Mouse (Mus musculus) heart, postnatal 0 days (tissue): ENCODE data around the gene Slc6a19. TPM values are rescaled to one million over a fixed set of nuclear protein-coding genes. Genes with fewer than 3 reads are reported as not detected.
A peak's percentile ranks its signal among the peaks of the same experiment; 100 is the strongest.

ENCODE experiments used
- ATAC-seq: fragments of 200-750 bp; cut with Nextera tagmentation; 2 replicates; pipeline ENCODE4 v1.8.0; 2017; ENCODE audit warnings: low read depth, moderate number of reproducible peaks, moderate library complexity; ENCODE audit not compliant: insufficient read depth
- DNase-seq: peaks from one replicate; pipeline ENCODE4 v3.0.0-alpha.2; 2016; ENCODE audit warnings: low spot score
- H3K27ac ChIP-seq: fragments of 300-500 bp; sonication (generic); 2 replicates; pipeline ENCODE4 v1.5.1; 2014; ENCODE audit warnings: low read depth, mild to moderate bottlenecking
- H3K27me3 ChIP-seq: fragments of 300-500 bp; sonication (generic); 2 replicates; pipeline ENCODE4 v1.6.1; 2014; ENCODE audit warnings: low read length, mixed read lengths; ENCODE audit not compliant: control insufficient read depth, insufficient read depth
- H3K36me3 ChIP-seq: fragments of 300-500 bp; sonication (generic); replicated peaks from 2 replicates; pipeline ENCODE4 v1.6.1; 2014; ENCODE audit warnings: low read length, mixed read lengths; ENCODE audit not compliant: control insufficient read depth, insufficient read depth
- H3K4me1 ChIP-seq: fragments of 300-500 bp; sonication (generic); 2 replicates; pipeline ENCODE4 v1.6.1; 2014; ENCODE audit warnings: antibody characterized with exemption; ENCODE audit not compliant: control insufficient read depth, insufficient read depth
- H3K4me2 ChIP-seq: fragments of 300-500 bp; sonication (generic); 2 replicates; pipeline ENCODE4 v1.6.1; 2014; ENCODE audit warnings: low read depth, mild to moderate bottlenecking, low read length, moderate library complexity
- H3K4me3 ChIP-seq: fragments of 300-500 bp; sonication (generic); 2 replicates; pipeline ENCODE4 v1.5.1; 2014; ENCODE audit warnings: low read depth, low read length
- H3K9ac ChIP-seq: fragments of 300-500 bp; sonication (generic); replicated peaks from 2 replicates; pipeline ENCODE4 v1.6.1; 2014; ENCODE audit warnings: low read depth, low read length, mixed read lengths
- H3K9me3 ChIP-seq: fragments of 300-500 bp; sonication (generic); replicated peaks from 2 replicates; pipeline ENCODE4 v1.6.1; 2016; ENCODE audit warnings: low read length; ENCODE audit not compliant: control insufficient read depth
- CTCF ChIP-seq: IDR thresholded peaks from 2 replicates; pipeline ENCODE4 v1.5.1; 2016; ENCODE audit warnings: antibody characterized with exemption, control low read depth, low read depth
- EP300 ChIP-seq: IDR thresholded peaks from 2 replicates; pipeline ENCODE4 v1.6.1; 2016; ENCODE audit warnings: antibody characterized with exemption, low read depth
- WGBS: fragments of 180-500 bp; shearing (Covaris S2); extraction: QIAGEN DNeasy Blood & Tissue Kit; methylation state at CpG from one replicate; pipeline ENCODE4 v1.1.7; 2014; 5-methylcytosine and 5-hydroxymethylcytosine counted together
- polyA plus RNA-seq: library from polyadenylated mRNA; unstranded; fragments of >200 nt; fragmentation: Nextera tagmentation; extraction: Ambion mirVana; gene quantifications from 2 replicates; pipeline ENCODE4 v1.2.1, GENCODE M21; 2015
- total RNA-seq: library from RNA; depleted of rRNA; stranded (reverse); fragments of >200 nt; gene quantifications from 2 replicates; pipeline ENCODE4 v1.2.3, GENCODE M21; 2014; ENCODE audit warnings: low replicate concordance; rRNA removed

The Slc6a19 gene
- total and polyA plus RNA-seq, 2 experiments from 2014 or later = not detected

- ATAC-seq = no peak
- H3K27me3 ChIP-seq = peaks cover 3% of the 10 kb centered on the region; the same call in 1 of the 2 replicates
- H3K4me2 ChIP-seq = no peak overlapping the region
- H3K27ac ChIP-seq = no peak overlapping the region
- H3K9me3 ChIP-seq = no peaks in the 10 kb centered on the region
- DNase-seq = no peak
- H3K4me3 ChIP-seq = no peak overlapping the region
- no peaks in the 10 kb centered on the region for H3K4me1 ChIP-seq
- TF ChIP-seq EP300 (no peak), CTCF (no peak)
- H3K36me3 ChIP-seq = no peaks in the 10 kb centered on the region
- 76% methylated on average over 3 of the region's 3 CpGs for WGBS
- no peak overlapping the region for H3K9ac ChIP-seq
Observed at GRCm38 (mm10) chr13:73653266-73653665, 51.4 kb downstream of the Slc6a19 start.

DNA sequence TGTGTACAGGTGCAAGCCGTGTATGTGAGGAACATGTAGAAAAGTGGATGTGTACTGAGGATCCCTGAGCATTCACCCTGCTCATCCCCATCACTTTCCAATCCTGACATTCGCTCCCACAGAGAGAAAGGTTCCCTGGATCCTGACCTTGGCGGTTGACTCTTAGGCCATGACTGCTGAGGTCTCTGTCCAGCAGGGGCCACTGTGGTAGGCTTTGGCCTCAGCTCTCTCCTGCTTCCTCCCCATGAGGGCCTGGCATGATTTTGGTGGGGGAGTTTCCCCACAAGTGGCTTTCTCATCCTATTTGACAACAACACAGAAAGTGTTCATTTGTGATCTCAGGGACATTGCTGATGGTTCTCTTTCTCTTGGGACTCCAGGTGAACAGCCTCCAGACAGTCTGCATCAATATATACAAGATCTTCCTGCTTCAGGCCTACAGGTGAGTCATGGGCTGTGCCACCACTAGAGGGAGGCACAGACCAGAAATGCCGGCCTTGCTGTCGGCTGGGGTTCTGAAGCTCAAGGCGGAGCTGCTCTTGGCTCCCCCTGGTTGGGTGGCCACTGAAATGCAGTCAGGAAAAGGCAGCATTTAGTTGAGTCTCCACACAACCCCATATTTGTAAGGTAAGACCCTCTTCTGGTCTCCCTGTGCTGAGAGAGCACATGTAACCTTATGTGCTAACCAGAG, 58.1 kb downstream of the Slc6a19 start:
- H3K27ac ChIP-seq = no peak overlapping the region
- H3K4me3 ChIP-seq = no peak overlapping the region
- ATAC-seq (peak; percentile 63; the same call in 1 of the 2 replicates), DNase-seq (peak; percentile 50)
- 44% methylated on average over 6 of the region's 6 CpGs for WGBS
- no peaks in the 10 kb centered on the region for H3K36me3 ChIP-seq
- no peaks in the 10 kb centered on the region for H3K27me3 ChIP-seq
- no peaks in the 10 kb centered on the region for H3K4me1 ChIP-seq
- TF ChIP-seq CTCF (peak; percentile 89), EP300 (no peak)
- no peaks in the 10 kb centered on the region for H3K9me3 ChIP-seq
- H3K9ac ChIP-seq = no peak overlapping the region
- no peak overlapping the region for H3K4me2 ChIP-seq

GRCm38 (mm10) chr13:73641296-73641695, 63.4 kb downstream of the Slc6a19 start:
- H3K27ac ChIP-seq = no peak overlapping the region
- no peak overlapping the region for H3K9ac ChIP-seq
- DNase-seq (no peak), ATAC-seq (no peak)
- WGBS = 81% methylated on average over 4 of the region's 4 CpGs
- no peaks in the 10 kb centered on the region for H3K4me1 ChIP-seq
- H3K4me2 ChIP-seq = no peak overlapping the region
- H3K27me3 ChIP-seq = no peaks in the 10 kb centered on the region
- no peaks in the 10 kb centered on the region for H3K9me3 ChIP-seq
- H3K4me3 ChIP-seq = no peak overlapping the region
- TF ChIP-seq EP300 (no peak), CTCF (no peak)
- no peaks in the 10 kb centered on the region for H3K36me3 ChIP-seq

GRCm38 (mm10) chr13:73637826-73638225, 66.8 kb downstream of the Slc6a19 start:
- Histone ChIP-seq H3K4me3 (no peak overlapping the region), H3K9ac (no peak overlapping the region), H3K36me3 (no peaks in the 10 kb centered on the region), H3K27ac (no peak overlapping the region), H3K9me3 (no peaks in the 10 kb centered on the region), H3K4me2 (no peak overlapping the region), H3K27me3 (no peaks in the 10 kb centered on the region), H3K4me1 (no peaks in the 10 kb centered on the region)
- DNase-seq (no peak), ATAC-seq (no peak)
- WGBS = 74% methylated on average over 5 of the region's 6 CpGs
- TF ChIP-seq CTCF (no peak), EP300 (no peak)

GRCm38 (mm10) chr13:73631837-73632236, 72.8 kb downstream of the Slc6a19 start:
- H3K4me1 ChIP-seq = peaks cover 3% of the 10 kb centered on the region
- 0 out of 2 replicates have a peak, but pooled peaks cover 5% of the 10 kb centered on the region for H3K27me3 ChIP-seq
- WGBS = 83% methylated on average over 3 of the region's 3 CpGs
- H3K4me3 ChIP-seq = no peak overlapping the region
- DNase-seq = no peak
- no peak overlapping the region for H3K4me2 ChIP-seq
- no peak overlapping the region for H3K9ac ChIP-seq
- no peak overlapping the region for H3K27ac ChIP-seq
- TF ChIP-seq EP300 (no peak), CTCF (no peak)
- ATAC-seq = no peak
- H3K9me3 ChIP-seq = no peaks in the 10 kb centered on the region
- H3K36me3 ChIP-seq = no peaks in the 10 kb centered on the region

Other genes with a start within 250 kb of the Slc6a19 start
- 22.2 and 36.3 TPM in 2 replicates for gene Lpcat1, start 237.7 kb downstream of the Slc6a19 start, total RNA-seq
- gene Lpcat1, start 237.7 kb downstream of the Slc6a19 start, polyA plus RNA-seq = 7.7 and 7.8 TPM in 2 replicates
- not detected in 2 replicates for gene Slc6a3, start 168.1 kb downstream of the Slc6a19 start, total RNA-seq
- gene Slc6a3, start 168.1 kb downstream of the Slc6a19 start, polyA plus RNA-seq = not detected in 2 replicates
- gene Clptm1l, start 100.9 kb downstream of the Slc6a19 start, total RNA-seq = 98.9 and 119 TPM in 2 replicates
- 63.6 and 65.2 TPM in 2 replicates for gene Clptm1l, start 100.9 kb downstream of the Slc6a19 start, polyA plus RNA-seq
- 2.8 and 3.5 TPM in 2 replicates for gene Tert, start 78.0 kb downstream of the Slc6a19 start, total RNA-seq
- gene Tert, start 78.0 kb downstream of the Slc6a19 start, polyA plus RNA-seq = 0.32 and 0.48 TPM in 2 replicates
- gene Slc6a18, start 26.8 kb downstream of the Slc6a19 start, total RNA-seq = not detected in 2 replicates
- not detected in 2 replicates for gene Slc6a18, start 26.8 kb downstream of the Slc6a19 start, polyA plus RNA-seq
- 79.3 and 94.6 TPM in 2 replicates for gene Slc12a7, start 28.2 kb upstream of the Slc6a19 start, total RNA-seq
- 32.7 and 34.4 TPM in 2 replicates for gene Slc12a7, start 28.2 kb upstream of the Slc6a19 start, polyA plus RNA-seq
- gene Nkd2, start 142.8 kb upstream of the Slc6a19 start, total RNA-seq = 14.3 and 22.1 TPM in 2 replicates
- 2.2 and 5.7 TPM in 2 replicates for gene Nkd2, start 142.8 kb upstream of the Slc6a19 start, polyA plus RNA-seq
- 2.6 and 9.8 TPM in 2 replicates for gene Trip13, start 232.9 kb upstream of the Slc6a19 start, total RNA-seq
- gene Trip13, start 232.9 kb upstream of the Slc6a19 start, polyA plus RNA-seq = 8.0 and 8.8 TPM in 2 replicates
- gene Brd9, start 232.9 kb upstream of the Slc6a19 start, total RNA-seq = 41.9 and 43.3 TPM in 2 replicates
- 28.4 and 29.3 TPM in 2 replicates for gene Brd9, start 232.9 kb upstream of the Slc6a19 start, polyA plus RNA-seq